In the genomic region with DNA sequence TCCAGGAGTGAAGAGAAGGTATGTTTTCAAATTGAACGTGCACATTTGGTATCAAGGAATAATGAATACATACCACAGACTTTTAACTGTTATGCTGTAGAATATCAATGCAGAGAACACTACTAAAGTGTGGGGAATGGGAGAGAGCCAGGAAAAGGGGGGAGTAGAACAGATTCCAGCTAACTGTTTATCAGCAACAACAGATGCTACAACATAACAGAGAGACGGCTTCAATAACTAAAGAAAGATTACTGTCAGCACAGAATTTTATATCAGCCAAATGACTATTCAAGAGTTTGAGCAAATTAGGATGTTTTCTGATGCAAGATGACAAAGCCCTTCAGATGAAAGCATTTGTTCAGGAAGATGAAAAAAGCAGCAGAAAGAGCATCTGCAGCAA, we compare ENCODE assay signal across 15 mouse cellular contexts.
"Had no signal": no experiment of that assay in that cellular context is flagged by ENCODE, and none has a peak within 500 bp of the region (broad histone marks: within the 10 kb centered on the region; RNA-seq: fewer than 3 reads in every experiment).

No protein-coding gene starts in this region.

- H3K9ac ChIP-seq: limb, embryonic 13.5 days; liver, embryonic 14.5 days; midbrain, embryonic 12.5 days; neural tube, embryonic 13.5 days; stomach, embryonic 15.5 days had no signal

- H3K4me1 ChIP-seq: midbrain, embryonic 12.5 days; neural tube, embryonic 13.5 days; stomach, embryonic 15.5 days had no signal

- H3K4me3 ChIP-seq: limb, embryonic 13.5 days; midbrain, embryonic 12.5 days; neural tube, embryonic 13.5 days; stomach, embryonic 15.5 days had no signal

- H3K27me3 ChIP-seq: limb, embryonic 13.5 days; midbrain, embryonic 12.5 days; neural tube, embryonic 13.5 days; stomach, embryonic 15.5 days had no signal

- H3K27ac ChIP-seq: limb, embryonic 13.5 days; liver, embryonic 14.5 days; midbrain, embryonic 12.5 days; neural tube, embryonic 13.5 days; stomach, embryonic 15.5 days had no signal

- H3K9me3 ChIP-seq: limb, embryonic 13.5 days; midbrain, embryonic 12.5 days; neural tube, embryonic 13.5 days; stomach, embryonic 15.5 days had no signal

- H3K4me2 ChIP-seq: limb, embryonic 13.5 days; midbrain, embryonic 12.5 days; neural tube, embryonic 13.5 days; stomach, embryonic 15.5 days had no signal

- H3K36me3 ChIP-seq: limb, embryonic 13.5 days; midbrain, embryonic 12.5 days; neural tube, embryonic 13.5 days; stomach, embryonic 15.5 days had no signal

- ATAC-seq: midbrain, embryonic 16.5 days had no signal

- DNase-seq: kidney, adult 18-20 months; kidney, postnatal 10 days; kidney, postnatal 4 days; left cerebral cortex, postnatal 4 days; lung, adult 18-20 months; retina, postnatal 1 day; right cerebral cortex, postnatal 4 days; thymus, adult 2 months; thymus, postnatal 25 days had no signal
